Mouse (Mus musculus): ENCODE measurements around the gene Smtn.

- TF ChIP-seq POLR2A (IDR thresholded peaks at IDR 0.05; ENCODE audit: low read depth, low read length) (no peak), CTCF (conservative IDR thresholded peaks at IDR 0.05; ENCODE audit: insufficient read depth, insufficient read length, low read depth, low read length) (no peak)
Measured at GRCm38 (mm10) chr11:3580306-3581084, 40.1 kb upstream of the Smtn start.

Data from kidney, adult 2 months (tissue).